Comparison of ENCODE assay signal across 32 mouse cellular contexts in genomic region chr3:109029661-109030060, GRCm38 (mm10). TPM values are rescaled to one million over a fixed set of nuclear protein-coding genes. Genes with fewer than 3 reads are reported as not detected.
DNase-seq lines count a peak whose midpoint lies in the region; TF ChIP-seq lines count a peak whose summit lies in the region.
"Had no signal": no experiment of that assay in that cellular context is flagged by ENCODE, and none has a peak within 500 bp of the region (broad histone marks: within the 10 kb centered on the region; RNA-seq: fewer than 3 reads in every experiment).

No protein-coding gene starts in this region.

- no peak overlapping the region for H3K4me3 ChIP-seq in gastrocnemius, adult 2 months
- no peak overlapping the region for H3K4me3 ChIP-seq in midbrain, embryonic 10.5 days
- H3K4me3 ChIP-seq: embryonic facial prominence, embryonic 12.5 days; forebrain, embryonic 12.5 days; heart, adult 2 months; heart, embryonic 13.5 days; limb, embryonic 13.5 days; liver, embryonic 13.5 days; midbrain, embryonic 13.5 days had no signal

- peak overlapping the region; percentile 66 for H3K27ac ChIP-seq in gastrocnemius, adult 2 months
- no peak overlapping the region for H3K27ac ChIP-seq in midbrain, embryonic 10.5 days (replicated peaks)
- H3K27ac ChIP-seq: embryonic facial prominence, embryonic 12.5 days; forebrain, embryonic 12.5 days; heart, embryonic 13.5 days; limb, embryonic 13.5 days; liver, embryonic 13.5 days; midbrain, embryonic 13.5 days had no signal

- H3K9me3 ChIP-seq in midbrain, embryonic 10.5 days (replicated peaks) = no peaks in the 10 kb centered on the region
- H3K9me3 ChIP-seq: embryonic facial prominence, embryonic 12.5 days; limb, embryonic 13.5 days; liver, embryonic 13.5 days; midbrain, embryonic 13.5 days had no signal

- TF ChIP-seq CTCF in gastrocnemius, adult 2 months (IDR thresholded peaks at IDR 0.05) = no peak

- DNase-seq in gastrocnemius, adult 2 months = peak; percentile 55
- DNase-seq in gastrocnemius, postnatal 36 days = no peak
- peak; percentile 19 for DNase-seq in kidney, postnatal 14 days
- DNase-seq in kidney, postnatal 4 days = no peak
- peak; percentile 90 for DNase-seq in adipocyte (ENCODE audit: low spot score)
- peak; percentile 60 for DNase-seq in yolk sac, embryonic 10.5 days (ENCODE audit: low spot score)
- no peak for DNase-seq in midbrain, embryonic 10.5 days (ENCODE audit: low spot score)
- DNase-seq: adrenal gland, postnatal 25 days; cerebellum, adult 9-11 months; heart, adult 2 months; heart, postnatal 14 days; liver, embryonic 13.5 days; lung, adult 2 months; spleen, adult 18-20 months had no signal

- WGBS in midbrain, embryonic 10.5 days = 69% methylated on average over 5 of the region's 5 CpGs

- intact Hi-C loops in gastrocnemius, adult 2 months (cut with DNase I) = no loop called here
- intact Hi-C loops in gastrocnemius, postnatal 36 days (cut with DNase I) = no loop called here

- peaks cover 44% of the 10 kb centered on the region for H3K4me1 ChIP-seq in midbrain, embryonic 10.5 days

- H3K27me3 ChIP-seq in midbrain, embryonic 10.5 days (ENCODE audit: low read depth, poor library complexity, severe bottlenecking) = peaks cover 5% of the 10 kb centered on the region
- H3K27me3 ChIP-seq: embryonic facial prominence, embryonic 12.5 days; heart, embryonic 13.5 days; limb, embryonic 13.5 days; liver, embryonic 13.5 days; midbrain, embryonic 13.5 days had no signal

- H3K36me3 ChIP-seq in midbrain, embryonic 10.5 days = no peaks in the 10 kb centered on the region
- H3K36me3 ChIP-seq: embryonic facial prominence, embryonic 12.5 days; forebrain, embryonic 12.5 days; heart, embryonic 13.5 days; limb, embryonic 13.5 days; liver, embryonic 13.5 days; midbrain, embryonic 13.5 days had no signal

RNA-seq across cellular contexts. Expression of gene Fam102b, which starts 2.3 kb away (rescaled TPM):
- total RNA-seq in gastrocnemius, adult 2 months (2021) = 1 to 10 TPM; 6.2 to 8.0 TPM
- total RNA-seq in gastrocnemius, postnatal 36 days (2021) = 1 to 10 TPM; 6.1 to 7.0 TPM
- 4.2 and 5.3 TPM in 2 replicates for polyA plus RNA-seq in midbrain, embryonic 10.5 days (2016; fragmentation: Nextera tagmentation; extraction: Ambion mirVana)

RNA-seq across cellular contexts. Expression of gene Slc25a54, which starts 50.6 kb away (rescaled TPM):
- not detected for total RNA-seq in gastrocnemius, adult 2 months (2021)
- not detected for total RNA-seq in gastrocnemius, postnatal 36 days (2021)
- polyA plus RNA-seq in midbrain, embryonic 10.5 days (2016; fragmentation: Nextera tagmentation; extraction: Ambion mirVana) = not detected in 2 replicates
- total RNA-seq: adrenal gland, postnatal 25 days; gastrocnemius, adult 8-10 months; heart, adult 2 months; heart, postnatal 14 days; layer of hippocampus, adult 8-10 months; left cerebral cortex, postnatal 14 days; megakaryocyte, adult 5-6 weeks; MEL had no signal
- polyA plus RNA-seq: activated CD4-positive, CD25-positive, alpha-beta regulatory T cell, adult 4 months; brain, embryonic 14.5 days; C2C12; embryonic facial prominence, embryonic 12.5 days; heart, adult 2 months; heart, embryonic 13.5 days; hindbrain, embryonic 11.5 days; intestine, postnatal 0 days; limb, embryonic 13.5 days; liver, embryonic 13.5 days; lung, adult 2 months; midbrain, embryonic 13.5 days; neural tube, embryonic 11.5 days; thymus, postnatal 0 days; urinary bladder, adult 2 months had no signal

Comparison
In these comparisons a context has a peak if more than half of its experiments do, and no peak if none do; other contexts are left out.
1. DNase-seq: peak in gastrocnemius, adult 2 months (single experiment), kidney, postnatal 14 days (single experiment), adipocyte (single experiment) and yolk sac, embryonic 10.5 days (single experiment); none in gastrocnemius, postnatal 36 days (0 of 2), kidney, postnatal 4 days (0 of 2) and midbrain, embryonic 10.5 days (single experiment).